In the genomic region with DNA sequence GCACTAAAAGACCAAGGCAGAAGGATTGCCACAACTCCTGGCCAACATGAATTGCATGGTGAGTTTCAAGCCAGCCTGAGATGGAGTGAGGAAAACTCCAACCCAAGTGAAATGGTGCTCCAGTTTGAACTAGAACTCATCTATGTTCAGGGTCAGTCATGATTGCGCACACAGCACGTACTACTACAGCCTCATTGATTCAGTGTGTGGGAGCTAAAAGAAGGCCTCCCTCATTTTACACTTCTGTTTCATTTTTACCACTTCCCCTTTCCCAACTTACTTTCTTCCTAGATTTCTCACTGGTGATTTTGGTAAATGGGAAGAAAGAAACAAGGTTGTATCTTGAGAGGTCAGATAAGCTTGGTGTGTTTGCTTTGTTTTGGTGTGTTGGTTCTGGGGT, we compare ENCODE assay signal across 26 mouse cellular contexts. TPM values are rescaled to one million over a fixed set of nuclear protein-coding genes. Genes with fewer than 3 reads are reported as not detected.
"Had no signal": no experiment of that assay in that cellular context is flagged by ENCODE, and none has a peak within 500 bp of the region (broad histone marks: within the 10 kb centered on the region; RNA-seq: fewer than 3 reads in every experiment).

No protein-coding gene starts in this region.

- H3K27me3 ChIP-seq: heart, embryonic 12.5 days; hindbrain, embryonic 12.5 days; intestine, embryonic 15.5 days; limb, embryonic 12.5 days; liver, embryonic 13.5 days had no signal

- H3K9me3 ChIP-seq: heart, embryonic 12.5 days; hindbrain, embryonic 10.5 days; hindbrain, embryonic 12.5 days; intestine, embryonic 15.5 days; limb, embryonic 10.5 days; limb, embryonic 12.5 days; liver, embryonic 13.5 days had no signal

- H3K36me3 ChIP-seq: heart, embryonic 12.5 days; hindbrain, embryonic 10.5 days; hindbrain, embryonic 12.5 days; intestine, embryonic 15.5 days; limb, embryonic 10.5 days; limb, embryonic 12.5 days; liver, embryonic 13.5 days had no signal

- H3K9ac ChIP-seq: heart, embryonic 12.5 days; hindbrain, embryonic 12.5 days; hindbrain, embryonic 14.5 days; intestine, embryonic 15.5 days; limb, embryonic 12.5 days; liver, embryonic 13.5 days had no signal

- H3K4me3 ChIP-seq: gastrocnemius, adult 2 months; heart, adult 2 months; heart, embryonic 12.5 days; hindbrain, embryonic 10.5 days; hindbrain, embryonic 12.5 days; intestine, embryonic 15.5 days; layer of hippocampus, adult 2 months; left cerebral cortex, adult 2 months; limb, embryonic 10.5 days; limb, embryonic 12.5 days; liver, embryonic 13.5 days had no signal

- H3K4me2 ChIP-seq: heart, embryonic 12.5 days; hindbrain, embryonic 12.5 days; hindbrain, embryonic 14.5 days; intestine, embryonic 15.5 days; limb, embryonic 12.5 days; liver, embryonic 13.5 days had no signal

- H3K27ac ChIP-seq: gastrocnemius, adult 2 months; heart, adult 2 months; hindbrain, embryonic 10.5 days; hindbrain, embryonic 12.5 days; hindbrain, embryonic 14.5 days; intestine, embryonic 15.5 days; layer of hippocampus, adult 2 months; left cerebral cortex, adult 2 months; limb, embryonic 10.5 days; limb, embryonic 12.5 days; liver, embryonic 13.5 days had no signal

- ATAC-seq: hindbrain, embryonic 16.5 days; inflammation-experienced regulatory T-cells, adult 6 months; intestine, embryonic 15.5 days; intestine, postnatal 0 days had no signal

- DNase-seq: gastrocnemius, adult 2 months; gastrocnemius, postnatal 10 days; gastrocnemius, postnatal 25 days; heart, adult 11 months; heart, adult 2 months; heart, postnatal 10 days; heart, postnatal 4 days; kidney, adult 18-20 months; kidney, postnatal 10 days; kidney, postnatal 25 days; kidney, postnatal 4 days; liver; liver, embryonic 13.5 days had no signal

- H3K4me1 ChIP-seq: heart, embryonic 12.5 days; hindbrain, embryonic 12.5 days; liver, embryonic 13.5 days had no signal

RNA-seq across cellular contexts. Expression of a gene that starts 17.5 kb away (rescaled TPM):
- total RNA-seq: gastrocnemius, postnatal 25 days; heart, postnatal 10 days; heart, postnatal 25 days; heart, postnatal 4 days had no signal
